Mouse (Mus musculus): Measurements from ENCODE around the gene Bcas3. TPM values are rescaled to one million over a fixed set of nuclear protein-coding genes. Genes with fewer than 3 reads are reported as not detected.
A peak's percentile ranks its signal among the peaks of the same experiment; 100 is the strongest.
"Not testable (repeated sequence)": the region's sequence is repeated elsewhere in the genome, so short reads cannot be mapped to it uniquely, and the experiment has no call there.

The Bcas3 gene
- polyA plus RNA-seq, 1 experiment from 2014 or later, result 31.5 TPM

- Histone ChIP-seq H3K27ac (peak overlapping the region; percentile 20; the same call in 1 of the 2 replicates), H3K4me3 (replicated peaks; ENCODE audit: low read depth, low read length) (no peak overlapping the region), H3K36me3 (ENCODE audit: insufficient read depth, low read length) (no peaks in the 10 kb centered on the region), H3K4me2 (ENCODE audit: low read length) (no peak overlapping the region), H3K9me3 (replicated peaks; ENCODE audit: low read length) (no peaks in the 10 kb centered on the region), H3K4me1 (replicated peaks; ENCODE audit: insufficient read depth, low read length) (peaks cover 14% of the 10 kb centered on the region; the same call in 1 of the 2 replicates), H3K27me3 (ENCODE audit: insufficient read depth, low read length) (no peaks in the 10 kb centered on the region), H3K9ac (ENCODE audit: low read depth, low read length) (no peak overlapping the region)
- ATAC-seq (replicated peaks; ENCODE audit: low FRiP score, low read depth) (no peak), DNase-seq (ENCODE audit: low spot score) (no peak)
- 82% methylated on average over 8 of the region's 8 CpGs for WGBS
- no peak for TF ChIP-seq CTCF (IDR thresholded peaks at IDR 0.05; ENCODE audit: low read depth)
These were observed 359.2 kb downstream of the Bcas3 start for GRCm38 (mm10) chr11:85712026-85712804.

- peaks cover 14% of the 10 kb centered on the region; the same call in 1 of the 2 replicates for H3K4me1 ChIP-seq (replicated peaks; ENCODE audit: insufficient read depth, low read length)
- H3K4me3 ChIP-seq (replicated peaks; ENCODE audit: low read depth, low read length), result no peak overlapping the region
- no peaks in the 10 kb centered on the region for H3K27me3 ChIP-seq (ENCODE audit: insufficient read depth, low read length)
- no peaks in the 10 kb centered on the region for H3K36me3 ChIP-seq (ENCODE audit: insufficient read depth, low read length)
- ATAC-seq (replicated peaks; ENCODE audit: low FRiP score, low read depth) (peak; percentile 84; the same call in 1 of the 2 replicates), DNase-seq (ENCODE audit: low spot score) (peak; percentile 94)
- H3K4me2 ChIP-seq (ENCODE audit: low read length), result peak overlapping the region; percentile 24; the same call in 1 of the 2 replicates
- no peak for TF ChIP-seq CTCF (IDR thresholded peaks at IDR 0.05; ENCODE audit: low read depth)
- peak overlapping the region; percentile 63 for H3K27ac ChIP-seq
- H3K9ac ChIP-seq (ENCODE audit: low read depth, low read length), result no peak overlapping the region
- H3K9me3 ChIP-seq (replicated peaks; ENCODE audit: low read length), result no peaks in the 10 kb centered on the region
- WGBS, result 23% methylated on average over 19 of the region's 19 CpGs
These were observed 360.2 kb downstream of the Bcas3 start for GRCm38 (mm10) chr11:85712860-85713813.

GRCm38 (mm10) chr11:85713814-85714208 lies 360.8 kb downstream of the Bcas3 start:
- DNase-seq (ENCODE audit: low spot score) (no peak), ATAC-seq (replicated peaks; ENCODE audit: low FRiP score, low read depth) (no peak)
- Histone ChIP-seq H3K9me3 (replicated peaks; ENCODE audit: low read length) (no peaks in the 10 kb centered on the region), H3K27me3 (ENCODE audit: insufficient read depth, low read length) (no peaks in the 10 kb centered on the region), H3K36me3 (ENCODE audit: insufficient read depth, low read length) (no peaks in the 10 kb centered on the region), H3K4me3 (replicated peaks; ENCODE audit: low read depth, low read length) (no peak overlapping the region), H3K4me2 (ENCODE audit: low read length) (peak overlapping the region; percentile 24; the same call in 1 of the 2 replicates), H3K27ac (peak overlapping the region; percentile 63), H3K4me1 (replicated peaks; ENCODE audit: insufficient read depth, low read length) (peaks cover 14% of the 10 kb centered on the region; the same call in 1 of the 2 replicates), H3K9ac (ENCODE audit: low read depth, low read length) (no peak overlapping the region)
- WGBS, result 29% methylated on average over 2 of the region's 2 CpGs
- no peak for TF ChIP-seq CTCF (IDR thresholded peaks at IDR 0.05; ENCODE audit: low read depth)

GRCm38 (mm10) chr11:85714312-85714931 lies 361.5 kb downstream of the Bcas3 start:
- Histone ChIP-seq H3K27me3 (ENCODE audit: insufficient read depth, low read length) (no peaks in the 10 kb centered on the region), H3K9me3 (replicated peaks; ENCODE audit: low read length) (no peaks in the 10 kb centered on the region), H3K27ac (peak overlapping the region; percentile 63), H3K9ac (ENCODE audit: low read depth, low read length) (no peak overlapping the region), H3K4me1 (replicated peaks; ENCODE audit: insufficient read depth, low read length) (peaks cover 17% of the 10 kb centered on the region), H3K4me3 (replicated peaks; ENCODE audit: low read depth, low read length) (no peak overlapping the region), H3K36me3 (ENCODE audit: insufficient read depth, low read length) (no peaks in the 10 kb centered on the region), H3K4me2 (ENCODE audit: low read length) (no peak overlapping the region)
- TF ChIP-seq CTCF (IDR thresholded peaks at IDR 0.05; ENCODE audit: low read depth), result no peak
- 36% methylated on average over 7 of the region's 7 CpGs for WGBS
- ATAC-seq (replicated peaks; ENCODE audit: low FRiP score, low read depth), result no peak
- DNase-seq (ENCODE audit: low spot score), result no peak

GRCm38 (mm10) chr11:85716730-85717129 lies 363.8 kb downstream of the Bcas3 start:
- H3K9me3 ChIP-seq (replicated peaks; ENCODE audit: low read length); H3K36me3 ChIP-seq (ENCODE audit: insufficient read depth, low read length); H3K27ac ChIP-seq; DNase-seq (ENCODE audit: low spot score); H3K4me3 ChIP-seq (replicated peaks; ENCODE audit: low read depth, low read length); H3K4me2 ChIP-seq (ENCODE audit: low read length); H3K27me3 ChIP-seq (ENCODE audit: insufficient read depth, low read length); H3K9ac ChIP-seq (ENCODE audit: low read depth, low read length); ATAC-seq (replicated peaks; ENCODE audit: low FRiP score, low read depth): not testable (repeated sequence)
- 88% methylated on average over 2 of the region's 2 CpGs for whole genome bisulfite sequencing
- H3K4me1 ChIP-seq (replicated peaks; ENCODE audit: insufficient read depth, low read length), result peaks cover 22% of the 10 kb centered on the region

- H3K4me2 ChIP-seq (ENCODE audit: low read length), result no peak overlapping the region
- H3K4me1 ChIP-seq (replicated peaks; ENCODE audit: insufficient read depth, low read length), result peaks cover 15% of the 10 kb centered on the region; the same call in 1 of the 2 replicates
- no peak for ATAC-seq (replicated peaks; ENCODE audit: low FRiP score, low read depth)
- WGBS, result 91% methylated on average over 10 of the region's 10 CpGs
- no peak overlapping the region for H3K9ac ChIP-seq (ENCODE audit: low read depth, low read length)
- no peaks in the 10 kb centered on the region for H3K9me3 ChIP-seq (replicated peaks; ENCODE audit: low read length)
- no peaks in the 10 kb centered on the region for H3K27me3 ChIP-seq (ENCODE audit: insufficient read depth, low read length)
- no peak for TF ChIP-seq CTCF (IDR thresholded peaks at IDR 0.05; ENCODE audit: low read depth)
- no peak overlapping the region for H3K4me3 ChIP-seq (replicated peaks; ENCODE audit: low read depth, low read length)
- DNase-seq (ENCODE audit: low spot score), result no peak
- no peaks in the 10 kb centered on the region for H3K36me3 ChIP-seq (ENCODE audit: insufficient read depth, low read length)
- peak overlapping the region; percentile 37 for H3K27ac ChIP-seq
These were observed 366.1 kb downstream of the Bcas3 start for GRCm38 (mm10) chr11:85719091-85719490.
